In the genomic region with DNA sequence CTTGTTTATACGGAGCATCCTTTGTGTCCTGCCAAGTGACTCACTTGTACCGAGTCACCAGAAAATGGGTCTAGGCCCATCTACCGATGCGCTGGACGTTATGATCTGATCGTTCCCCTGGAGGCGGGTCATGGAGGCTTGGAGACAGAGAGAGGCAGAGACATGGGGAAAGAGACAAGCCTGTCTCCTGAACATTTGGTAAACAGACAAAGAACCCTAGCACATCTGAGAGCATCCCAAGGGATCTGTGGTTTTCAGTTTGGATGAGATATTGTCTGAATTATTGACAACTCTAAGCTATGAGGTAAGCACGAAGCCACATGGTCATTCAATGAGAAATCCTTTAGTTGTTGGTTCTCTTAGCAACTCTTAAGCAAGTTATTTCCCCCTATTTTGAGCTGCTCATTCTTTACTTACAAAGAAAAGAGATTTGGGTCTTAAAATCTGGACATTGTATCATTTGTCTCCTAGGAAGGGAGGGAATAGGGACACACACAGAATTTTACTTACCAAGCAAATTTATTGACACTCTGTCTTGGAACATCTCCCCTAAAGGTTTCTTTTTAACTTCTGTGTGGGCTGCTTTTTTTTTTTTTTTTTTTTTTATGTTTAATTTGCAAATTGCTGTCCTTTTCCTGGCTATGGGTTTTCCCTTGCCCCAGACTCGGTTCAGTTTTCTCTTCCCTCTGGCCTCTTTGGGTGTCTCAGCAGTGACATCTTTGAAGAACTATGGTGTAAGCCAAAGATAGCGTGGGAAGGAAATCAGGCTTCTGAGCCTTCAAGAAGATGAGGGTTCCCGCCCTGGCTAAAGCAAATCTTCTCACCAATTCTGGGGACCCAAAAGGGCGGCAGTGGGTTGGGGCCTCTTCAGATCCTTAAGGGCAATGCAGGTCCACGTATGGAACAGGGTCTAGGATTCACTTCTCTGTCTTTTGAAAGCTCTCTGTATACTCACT, we compare ENCODE assay signal across 8 mouse cellular contexts. TPM values are rescaled to one million over a fixed set of nuclear protein-coding genes. Genes with fewer than 3 reads are reported as not detected.
A peak's percentile ranks its signal among the peaks of the same experiment; 100 is the strongest.
DNase-seq lines count a peak whose midpoint lies in the region; ATAC-seq and TF ChIP-seq lines count a peak whose summit lies in the region.

No protein-coding gene starts in this region.

- 67% methylated on average over 13 of the region's 13 CpGs for WGBS in kidney, embryonic 16.5 days
- 65% methylated on average over 13 of the region's 13 CpGs for WGBS in forebrain, embryonic 15.5 days
- WGBS in limb, embryonic 12.5 days, result 71% methylated on average over 13 of the region's 13 CpGs
- WGBS in stomach, embryonic 15.5 days, result 66% methylated on average over 13 of the region's 13 CpGs

- H3K79me2 ChIP-seq in MEL (ENCODE audit: control insufficient read depth, insufficient read depth, low read length, poor library complexity), result peaks cover 14% of the 10 kb centered on the region

- no peak for TF ChIP-seq EP300 in MEL (IDR thresholded peaks at IDR 0.05; ENCODE audit: low read depth in 1 of 2, low read length in 2 of 2)

- TF ChIP-seq POLR2A in MEL (IDR thresholded peaks at IDR 0.05; ENCODE audit: control insufficient read depth in 1 of 2, insufficient read depth in 1 of 2, low read depth in 1 of 2, low read length in 2 of 2, poor library complexity in 1 of 2), result no peak

- H3K4me3 ChIP-seq in kidney, embryonic 16.5 days (ENCODE audit: low read length), result peak overlapping the region; percentile 64
- peak overlapping the region; percentile 67 to 98 for H3K4me3 ChIP-seq in MEL (ENCODE audit: control insufficient read depth in 1 of 2, insufficient read depth in 1 of 2, low read depth in 2 of 2, low read length in 2 of 2)
- peak overlapping the region; percentile 89 for H3K4me3 ChIP-seq in forebrain, embryonic 15.5 days
- peak overlapping the region; percentile 89 for H3K4me3 ChIP-seq in limb, embryonic 12.5 days (replicated peaks)
- peak overlapping the region; percentile 88 for H3K4me3 ChIP-seq in stomach, embryonic 15.5 days (replicated peaks)

- no peaks in the 10 kb centered on the region for H3K9me3 ChIP-seq in kidney, embryonic 16.5 days (ENCODE audit: low read length)
- H3K9me3 ChIP-seq in MEL (replicated peaks; ENCODE audit: insufficient read depth, low read length), result no peaks in the 10 kb centered on the region
- H3K9me3 ChIP-seq in forebrain, embryonic 15.5 days, result no peaks in the 10 kb centered on the region
- H3K9me3 ChIP-seq in limb, embryonic 12.5 days, result no peaks in the 10 kb centered on the region
- no peaks in the 10 kb centered on the region for H3K9me3 ChIP-seq in stomach, embryonic 15.5 days

- H3K36me3 ChIP-seq in kidney, embryonic 16.5 days (ENCODE audit: insufficient read depth, low read length), result no peaks in the 10 kb centered on the region
- peaks cover 0 to 9% of the 10 kb centered on the region in 2 experiments; a peak in 2 of 4 replicates for H3K36me3 ChIP-seq in MEL (ENCODE audit: control insufficient read depth in 1 of 2, insufficient read depth in 2 of 2, low read length in 2 of 2)
- H3K36me3 ChIP-seq in forebrain, embryonic 15.5 days, result no peaks in the 10 kb centered on the region
- H3K36me3 ChIP-seq in limb, embryonic 12.5 days, result no peaks in the 10 kb centered on the region
- no peaks in the 10 kb centered on the region for H3K36me3 ChIP-seq in stomach, embryonic 15.5 days

- peak overlapping the region; percentile 80 for H3K4me2 ChIP-seq in kidney, embryonic 16.5 days (replicated peaks; ENCODE audit: low read depth, low read length)
- H3K4me2 ChIP-seq in forebrain, embryonic 15.5 days (replicated peaks), result peak overlapping the region; percentile 88
- H3K4me2 ChIP-seq in limb, embryonic 12.5 days, result peak overlapping the region; percentile 89
- H3K4me2 ChIP-seq in stomach, embryonic 15.5 days, result peak overlapping the region; percentile 95

- ATAC-seq in kidney, embryonic 16.5 days (ENCODE audit: low FRiP score, low TSS enrichment), result 0 out of 2 replicates have a peak, but pooled peaks have one; percentile 8
- peak; percentile 29; the same call in 1 of the 2 replicates for ATAC-seq in forebrain, embryonic 15.5 days (replicated peaks)
- ATAC-seq in limb, embryonic 12.5 days (ENCODE audit: insufficient number of reproducible peaks, insufficient read depth, low FRiP score, low TSS enrichment, low read depth), result no peak
- ATAC-seq in stomach, embryonic 15.5 days (ENCODE audit: insufficient read depth, low FRiP score, low read depth), result no peak

- TF ChIP-seq CTCF in MEL (IDR thresholded peaks at IDR 0.05 in 2 of 3, conservative IDR thresholded peaks at IDR 0.05 in 1 of 3; ENCODE audit: control insufficient read depth in 1 of 3, insufficient read depth in 1 of 3, low read depth in 2 of 3, low read length in 3 of 3, poor library complexity in 1 of 3, severe bottlenecking in 1 of 3), result no peak

- no peak for DNase-seq in kidney, postnatal 25 days
- peak; percentile 67 for DNase-seq in MEL (ENCODE audit: low read depth, low spot score)
- no peak for DNase-seq in layer of hippocampus, postnatal 25 days (ENCODE audit: extremely low spot score in 1 of 2, low spot score in 1 of 2)
- DNase-seq in spleen, postnatal 4 days (ENCODE audit: low spot score in 2 of 2), result no peak

- no peak for TF ChIP-seq RAD21 in MEL (IDR thresholded peaks at IDR 0.05; ENCODE audit: low read depth, low read length)

- H3K27me3 ChIP-seq in kidney, embryonic 16.5 days (ENCODE audit: insufficient read depth, low read length), result no peaks in the 10 kb centered on the region
- H3K27me3 ChIP-seq in MEL (ENCODE audit: control insufficient read depth in 1 of 2, insufficient read depth in 2 of 2, low read length in 2 of 2), result no peaks in the 10 kb centered on the region
- H3K27me3 ChIP-seq in forebrain, embryonic 15.5 days, result no peaks in the 10 kb centered on the region
- no peaks in the 10 kb centered on the region; the same call in 1 of the 2 replicates for H3K27me3 ChIP-seq in limb, embryonic 12.5 days
- H3K27me3 ChIP-seq in stomach, embryonic 15.5 days (replicated peaks), result no peaks in the 10 kb centered on the region

- H3K4me1 ChIP-seq in kidney, embryonic 16.5 days (ENCODE audit: insufficient read depth, low read length), result peaks cover 23% of the 10 kb centered on the region; the same call in 1 of the 2 replicates
- peaks cover 0 to 16% of the 10 kb centered on the region in 2 experiments; a peak in 3 of 4 replicates for H3K4me1 ChIP-seq in MEL (ENCODE audit: control insufficient read depth in 1 of 2, insufficient read depth in 2 of 2, low read length in 2 of 2)
- peaks cover 44% of the 10 kb centered on the region for H3K4me1 ChIP-seq in forebrain, embryonic 15.5 days
- peaks cover 43% of the 10 kb centered on the region for H3K4me1 ChIP-seq in limb, embryonic 12.5 days (replicated peaks)
- H3K4me1 ChIP-seq in stomach, embryonic 15.5 days, result peaks cover 24% of the 10 kb centered on the region

- peak overlapping the region; percentile 74; the same call in 1 of the 2 replicates for H3K27ac ChIP-seq in kidney, embryonic 16.5 days (ENCODE audit: low read length)
- peak overlapping the region; percentile 14 for H3K27ac ChIP-seq in MEL (ENCODE audit: control insufficient read depth, low read depth, low read length)
- peak overlapping the region; percentile 79 for H3K27ac ChIP-seq in forebrain, embryonic 15.5 days (replicated peaks)
- 0 out of 2 replicates have a peak overlapping the region, but pooled peaks have one; percentile 56 for H3K27ac ChIP-seq in limb, embryonic 12.5 days
- peak overlapping the region; percentile 79 for H3K27ac ChIP-seq in stomach, embryonic 15.5 days

- H3K9ac ChIP-seq in kidney, embryonic 16.5 days (replicated peaks; ENCODE audit: low read length), result peak overlapping the region; percentile 83
- peak overlapping the region; percentile 93 for H3K9ac ChIP-seq in MEL (ENCODE audit: control insufficient read depth, low read depth, low read length, poor library complexity, severe bottlenecking)
- H3K9ac ChIP-seq in forebrain, embryonic 15.5 days (replicated peaks), result peak overlapping the region; percentile 93; the same call in 1 of the 2 replicates
- peak overlapping the region; percentile 94; the same call in 1 of the 2 replicates for H3K9ac ChIP-seq in limb, embryonic 12.5 days (replicated peaks)
- no peak overlapping the region; the same call in 1 of the 2 replicates for H3K9ac ChIP-seq in stomach, embryonic 15.5 days

TF ChIP-seq in MEL, 35 proteins besides CTCF, POLR2A, EP300 and RAD21:
- TF ChIP-seq MAX (IDR thresholded peaks at IDR 0.05; ENCODE audit: low read length) (peak; percentile 15; the same call in 1 of the 2 replicates), POLR2AphosphoS5 (IDR thresholded peaks at IDR 0.05; ENCODE audit: borderline replicate concordance, low read depth, low read length) (no peak), ZNF384 (IDR thresholded peaks at IDR 0.05; ENCODE audit: low read depth, low read length) (peak; percentile 77)

RNA-seq across cellular contexts. Expression of a gene that starts 0.7 kb away (rescaled TPM):
- 14.3 and 17.3 TPM in 2 replicates for polyA plus RNA-seq in kidney, embryonic 16.5 days (2015; fragmentation: Nextera tagmentation; extraction: Ambion mirVana)
- 4.1 and 4.5 TPM in 2 replicates for total RNA-seq in MEL (2012; rRNA removed)
- 10 to 100 TPM in 1 of 2 experiments, 1 to 10 TPM in 1; 6.9 to 72.0 TPM for polyA plus RNA-seq in MEL (2012; ENCODE audit: insufficient read depth in 1 of 2, insufficient read length in 2 of 2, low read depth in 1 of 2, low replicate concordance in 2 of 2, missing spikeins in 1 of 2)
- 20.3 and 22.4 TPM in 2 replicates for polyA plus RNA-seq in forebrain, embryonic 15.5 days (2015; fragmentation: Nextera tagmentation; extraction: Ambion mirVana)
- 13.3 and 14.4 TPM in 2 replicates for polyA plus RNA-seq in limb, embryonic 12.5 days (2016; fragmentation: Nextera tagmentation; extraction: Ambion mirVana)
- 22.1 and 23.4 TPM in 2 replicates for polyA plus RNA-seq in stomach, embryonic 15.5 days (2015; fragmentation: Nextera tagmentation; extraction: Ambion mirVana)
- total RNA-seq in layer of hippocampus, postnatal 25 days (2021), result 10 to 100 TPM; 20.5 to 27.8 TPM

Comparison
In these comparisons a context has a peak if more than half of its experiments do, and no peak if none do; other contexts are left out.
1. ATAC-seq: peak in kidney, embryonic 16.5 days (single experiment) and forebrain, embryonic 15.5 days (single experiment); none in limb, embryonic 12.5 days (single experiment) and stomach, embryonic 15.5 days (single experiment).
2. H3K27ac ChIP-seq: peak in every context shown above with its lines; median percentile 79 in forebrain, embryonic 15.5 days; 79 in stomach, embryonic 15.5 days; 74 in kidney, embryonic 16.5 days; 56 in limb, embryonic 12.5 days; 14 in MEL.
3. Peak in every context shown above with its lines, with median percentiles within 50 percentile points of each other: H3K4me2 ChIP-seq and H3K4me3 ChIP-seq.